Mouse (Mus musculus): ENCODE data around the gene Apaf1. TPM values are rescaled to one million over a fixed set of nuclear protein-coding genes. Genes with fewer than 3 reads are reported as not detected.

Apaf1 gene
- polyA plus RNA-seq, 1 experiment from 2014 or later = 25.4 TPM

DNA sequence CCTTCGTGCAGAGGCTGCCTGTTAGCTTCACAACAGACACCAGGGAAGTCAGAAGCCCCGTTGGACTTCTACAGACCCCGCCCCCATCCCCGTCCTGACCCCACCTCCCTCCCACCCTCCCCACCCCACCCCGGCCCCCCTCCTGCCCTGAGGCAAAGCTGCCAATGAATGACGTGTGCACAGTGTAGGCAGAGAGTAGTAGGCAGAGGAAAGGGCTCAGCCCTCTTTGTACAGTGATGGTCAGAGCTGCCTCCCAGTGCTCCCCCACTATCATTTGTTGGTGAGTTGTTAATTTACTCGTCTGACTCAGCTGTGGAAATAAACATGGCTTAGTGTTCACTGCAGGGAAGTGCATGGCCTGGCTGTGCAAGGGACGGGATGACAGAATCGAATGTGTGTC is 118.1 kb downstream of the Apaf1 start:
- no peak overlapping the region for H3K4me3 ChIP-seq
- no peaks in the 10 kb centered on the region for H3K9me3 ChIP-seq (replicated peaks)
- no peak overlapping the region for H3K27ac ChIP-seq
- no peak for DNase-seq (ENCODE audit: low spot score)
- H3K4me1 ChIP-seq = peaks cover 26% of the 10 kb centered on the region
- no peaks in the 10 kb centered on the region for H3K36me3 ChIP-seq
- peaks cover 51% of the 10 kb centered on the region for H3K27me3 ChIP-seq (ENCODE audit: low read depth, poor library complexity, severe bottlenecking)
- WGBS = 31% methylated on average over 9 of the region's 9 CpGs

- 87% methylated on average over 7 of the region's 7 CpGs for WGBS
- Histone ChIP-seq H3K27me3 (ENCODE audit: low read depth, poor library complexity, severe bottlenecking) (peaks cover 10% of the 10 kb centered on the region; the same call in 1 of the 2 replicates), H3K27ac (no peak overlapping the region), H3K9me3 (replicated peaks) (no peaks in the 10 kb centered on the region), H3K4me1 (peaks cover 6% of the 10 kb centered on the region), H3K36me3 (no peaks in the 10 kb centered on the region), H3K4me3 (no peak overlapping the region)
- DNase-seq (ENCODE audit: low spot score) = no peak
Measured at GRCm38 (mm10) chr10:90960374-90960773, 122.2 kb downstream of the Apaf1 start.

GRCm38 (mm10) chr10:90953821-90954220 is 128.7 kb downstream of the Apaf1 start:
- Histone ChIP-seq H3K9me3 (replicated peaks) (no peaks in the 10 kb centered on the region), H3K4me3 (no peak overlapping the region), H3K27ac (no peak overlapping the region), H3K36me3 (no peaks in the 10 kb centered on the region), H3K4me1 (0 out of 2 replicates have a peak, but pooled peaks cover 7% of the 10 kb centered on the region), H3K27me3 (ENCODE audit: low read depth, poor library complexity, severe bottlenecking) (no peaks in the 10 kb centered on the region)
- no peak for DNase-seq (ENCODE audit: low spot score)
- WGBS = 89% methylated on average over 6 of the region's 6 CpGs

DNA sequence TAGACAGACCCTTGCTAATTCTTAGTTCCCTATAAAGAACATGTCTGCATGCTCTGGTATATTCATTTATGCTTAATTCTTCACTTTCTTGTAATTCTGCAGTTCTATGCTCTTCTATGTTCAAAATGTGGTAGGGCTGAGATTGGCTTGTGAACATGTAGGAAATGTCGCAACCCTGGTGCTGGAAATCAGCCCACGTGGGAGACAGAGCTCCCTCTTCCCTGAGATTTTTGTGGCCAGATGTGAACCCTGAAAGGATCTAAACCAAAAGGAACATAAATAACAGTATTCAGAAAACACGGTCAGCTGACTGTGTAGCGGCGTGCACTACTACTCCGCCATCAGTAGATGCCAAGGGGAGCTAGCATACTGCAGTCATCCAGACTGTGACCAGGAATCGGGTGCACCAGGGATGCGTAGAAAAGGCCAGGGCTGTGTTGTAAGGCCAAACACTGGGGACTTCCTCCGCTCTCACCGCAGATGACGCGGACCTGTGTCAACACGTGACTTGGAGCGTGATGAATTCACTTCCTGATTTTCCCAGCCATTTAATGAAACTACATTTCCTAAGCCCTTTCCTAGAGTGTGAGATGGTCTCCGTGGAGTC is 129.4 kb downstream of the Apaf1 start:
- Histone ChIP-seq H3K27ac (no peak overlapping the region), H3K4me1 (0 out of 2 replicates have a peak, but pooled peaks cover 7% of the 10 kb centered on the region), H3K4me3 (no peak overlapping the region), H3K9me3 (replicated peaks) (no peaks in the 10 kb centered on the region), H3K27me3 (ENCODE audit: low read depth, poor library complexity, severe bottlenecking) (no peaks in the 10 kb centered on the region), H3K36me3 (no peaks in the 10 kb centered on the region)
- 92% methylated on average over 15 of the region's 15 CpGs for WGBS
- DNase-seq (ENCODE audit: low spot score) = no peak

DNA sequence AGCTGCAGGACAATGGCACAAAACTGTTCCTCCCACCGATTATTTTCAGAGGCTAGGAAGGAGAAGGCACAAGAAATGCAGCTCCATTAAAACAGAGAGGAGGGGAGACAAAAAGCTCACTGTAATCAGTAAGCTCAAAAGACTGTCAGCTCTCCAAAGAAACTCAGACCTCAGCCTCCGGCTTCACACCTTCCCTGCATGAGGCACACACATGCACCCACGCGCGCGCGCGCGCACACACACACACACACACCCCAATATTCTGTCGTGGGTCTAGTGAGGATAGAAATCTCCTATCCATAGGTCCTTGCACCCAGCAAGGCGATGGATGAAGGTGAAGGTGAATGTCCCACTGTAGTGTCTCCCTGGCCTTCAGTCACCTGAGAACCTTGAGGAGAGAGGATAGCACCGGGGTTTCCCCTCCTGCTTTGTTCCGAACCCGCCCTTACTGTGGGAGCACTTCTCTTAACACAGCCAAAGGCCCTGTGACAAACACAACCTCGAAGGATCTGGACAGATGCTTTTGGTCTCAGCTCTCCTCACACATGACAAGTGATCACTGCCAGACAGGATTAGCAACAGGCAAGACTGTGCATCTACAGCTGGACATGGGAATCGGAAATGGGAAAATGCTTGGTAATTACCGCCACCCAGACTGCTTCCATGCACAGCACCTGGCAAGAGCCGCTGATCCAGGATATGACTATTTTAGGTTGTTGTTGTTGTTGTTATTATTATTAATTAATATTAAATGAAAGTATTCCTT is 134.8 kb downstream of the Apaf1 start:
- WGBS = 94% methylated on average over 18 of the region's 18 CpGs
- Histone ChIP-seq H3K9me3 (replicated peaks) (no peaks in the 10 kb centered on the region), H3K4me1 (0 out of 2 replicates have a peak, but pooled peaks cover 7% of the 10 kb centered on the region), H3K36me3 (no peaks in the 10 kb centered on the region), H3K27me3 (ENCODE audit: low read depth, poor library complexity, severe bottlenecking) (no peaks in the 10 kb centered on the region), H3K27ac (no peak overlapping the region), H3K4me3 (no peak overlapping the region)
- no peak for DNase-seq (ENCODE audit: low spot score)

DNA sequence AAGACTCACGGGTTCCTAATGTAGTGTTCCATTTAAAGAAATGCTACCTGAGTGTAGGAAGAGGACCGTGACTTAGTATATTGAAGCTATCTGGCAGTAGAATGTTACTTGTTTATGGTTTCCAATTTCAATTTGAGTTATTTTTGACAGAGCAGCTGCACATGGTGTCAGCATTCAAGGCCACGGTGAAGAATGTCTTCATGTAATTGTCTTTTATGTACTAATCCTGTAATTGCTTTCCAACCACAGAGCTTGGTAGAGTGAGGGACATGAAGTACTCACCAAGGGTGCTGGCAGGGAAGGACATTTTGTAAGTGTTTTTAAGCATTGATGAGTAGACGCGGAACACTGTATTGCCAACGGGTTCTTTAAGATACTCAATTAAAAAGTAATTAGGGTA is 135.5 kb downstream of the Apaf1 start:
- no peak for DNase-seq (ENCODE audit: low spot score)
- Histone ChIP-seq H3K27me3 (ENCODE audit: low read depth, poor library complexity, severe bottlenecking) (no peaks in the 10 kb centered on the region), H3K36me3 (no peaks in the 10 kb centered on the region), H3K4me1 (0 out of 2 replicates have a peak, but pooled peaks cover 7% of the 10 kb centered on the region), H3K4me3 (no peak overlapping the region), H3K27ac (no peak overlapping the region), H3K9me3 (replicated peaks) (no peaks in the 10 kb centered on the region)
- 94% methylated on average over 6 of the region's 6 CpGs for WGBS

DNA sequence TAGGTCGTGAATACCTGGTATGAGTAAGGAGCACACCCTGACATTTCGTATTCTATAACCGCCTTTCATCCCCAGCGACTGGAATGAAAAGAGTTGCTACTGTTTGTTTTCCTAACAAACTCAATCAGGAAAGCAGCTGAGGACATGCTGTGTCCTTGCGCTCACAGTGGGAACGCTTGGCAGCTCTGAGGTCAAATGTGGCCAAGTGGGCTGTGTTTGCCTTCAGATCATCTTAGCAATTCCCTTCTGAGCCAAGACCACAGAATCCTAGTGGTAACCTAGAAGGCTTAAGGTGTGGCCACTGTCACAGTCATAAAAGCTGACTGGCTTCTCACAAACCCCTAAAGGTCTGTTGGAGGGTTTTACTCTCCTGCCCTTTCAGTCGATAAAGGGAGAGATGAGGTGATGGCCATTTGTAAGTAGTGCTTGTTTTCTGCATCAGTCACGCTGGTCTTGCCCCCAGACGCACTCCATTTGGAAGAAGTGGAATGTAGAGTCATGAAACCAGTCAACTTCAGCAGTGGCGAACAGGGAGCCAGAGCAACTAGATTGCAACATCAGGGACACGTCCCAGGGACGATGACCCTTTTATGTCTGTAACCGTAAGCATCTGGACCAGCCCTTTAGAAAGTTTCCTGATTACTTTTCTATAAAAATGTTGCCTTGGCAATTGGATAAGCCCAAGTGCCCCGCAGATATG is 140.4 kb downstream of the Apaf1 start:
- Histone ChIP-seq H3K27me3 (ENCODE audit: low read depth, poor library complexity, severe bottlenecking) (no peaks in the 10 kb centered on the region), H3K4me1 (no peaks in the 10 kb centered on the region), H3K4me3 (no peak overlapping the region), H3K9me3 (replicated peaks) (no peaks in the 10 kb centered on the region), H3K27ac (no peak overlapping the region), H3K36me3 (no peaks in the 10 kb centered on the region)
- DNase-seq (ENCODE audit: low spot score) = no peak
- WGBS = 90% methylated on average over 14 of the region's 14 CpGs

DNA sequence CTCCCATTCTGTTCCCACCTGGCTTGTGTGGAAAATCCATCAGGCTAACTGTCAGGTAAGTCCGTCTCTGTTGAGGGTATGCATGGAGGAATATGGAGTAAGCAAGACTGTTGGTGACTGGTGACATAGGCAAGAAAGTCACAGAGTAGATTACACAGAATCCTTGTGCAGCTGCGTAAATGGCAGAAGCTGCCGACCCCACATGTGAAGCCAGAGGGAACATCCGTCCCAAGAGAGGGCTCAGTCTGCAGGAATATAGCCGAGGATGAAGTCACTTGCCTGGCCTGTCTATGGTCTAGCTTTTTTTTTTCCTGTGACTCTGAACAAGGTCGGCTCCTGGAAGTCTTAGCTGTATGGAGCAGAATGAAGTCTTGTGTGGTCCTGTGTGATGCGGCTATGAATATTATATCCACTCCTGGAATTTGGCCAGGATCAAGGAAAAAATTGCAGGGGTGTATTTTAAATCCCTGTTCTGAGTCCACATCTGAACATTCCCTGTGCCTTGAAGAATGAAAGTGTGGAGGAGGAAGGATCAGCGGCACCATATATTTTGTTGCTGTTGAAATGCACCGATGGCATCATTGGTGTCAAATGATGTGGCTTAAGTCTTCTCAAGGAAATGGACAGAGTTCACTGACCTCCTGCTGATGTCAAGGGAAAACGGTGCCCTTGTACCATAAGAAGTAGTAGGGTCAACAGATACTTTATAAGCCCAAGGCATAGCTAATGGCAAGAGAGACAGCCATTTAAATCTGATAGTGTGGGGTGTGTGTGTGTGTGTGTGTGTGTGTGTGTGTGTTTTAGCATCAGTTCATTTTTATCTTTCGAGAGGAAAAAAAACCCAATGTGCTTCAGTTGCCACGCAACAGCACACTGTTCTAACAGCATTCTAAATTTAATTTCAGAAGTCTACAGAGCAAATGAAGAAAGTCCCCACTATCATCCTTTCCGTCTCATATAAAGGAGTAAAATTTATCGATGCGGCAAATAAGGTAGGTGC is 141.7 kb downstream of the Apaf1 start:
- no peak for DNase-seq (ENCODE audit: low spot score)
- no peaks in the 10 kb centered on the region for H3K36me3 ChIP-seq
- no peaks in the 10 kb centered on the region for H3K4me1 ChIP-seq
- no peaks in the 10 kb centered on the region for H3K9me3 ChIP-seq (replicated peaks)
- no peak overlapping the region for H3K4me3 ChIP-seq
- no peaks in the 10 kb centered on the region for H3K27me3 ChIP-seq (ENCODE audit: low read depth, poor library complexity, severe bottlenecking)
- WGBS = 86% methylated on average over 15 of the region's 15 CpGs
- H3K27ac ChIP-seq = no peak overlapping the region

Other genes with a start within 250 kb of the Apaf1 start
- 15.0 and 19.7 TPM in 2 replicates for gene Ikbip, start 170 bp upstream of the Apaf1 start, polyA plus RNA-seq (2016; fragmentation: Nextera tagmentation; extraction: Ambion mirVana)
- gene Slc25a3, start 41.3 kb upstream of the Apaf1 start, polyA plus RNA-seq (2016; fragmentation: Nextera tagmentation; extraction: Ambion mirVana) = 412 and 416 TPM in 2 replicates
- gene Tmpo, start 98.5 kb upstream of the Apaf1 start, polyA plus RNA-seq (2016; fragmentation: Nextera tagmentation; extraction: Ambion mirVana) = 260 and 300 TPM in 2 replicates

All from limb, embryonic 10.5 days (tissue).